Mouse (Mus musculus): ENCODE measurements around the gene Wipi1.

Gene Wipi1

GRCm38 (mm10) chr11:109611303-109612149 is at the start of gene Wipi1:
TSS of gene Wipi1 (minus strand) at chr11:109611967.
- in situ Hi-C loops (cut with MboI): no loop called here

GRCm38 (mm10) chr11:109660526-109660925 is 48.8 kb upstream of the Wipi1 start:
- in situ Hi-C loops (cut with MboI): loop anchor here (25.0 kb wide), 2 partner anchors 202 to 602 kb away; partner anchors contain the start of gene Abca6

GRCm38 (mm10) chr11:109656232-109656631 is 44.5 kb upstream of the Wipi1 start:
- in situ Hi-C loops (cut with MboI): loop anchor here (25.0 kb wide), 2 partner anchors 206 to 606 kb away; partner anchors contain the start of gene Abca6

GRCm38 (mm10) chr11:109654581-109654980 is 42.8 kb upstream of the Wipi1 start:
- in situ Hi-C loops (cut with MboI): loop anchor here (25.0 kb wide), 2 partner anchors 208 to 608 kb away; partner anchors contain the start of gene Abca6

GRCm38 (mm10) chr11:109653201-109653600 is 41.4 kb upstream of the Wipi1 start:
- in situ Hi-C loops (cut with MboI): loop anchor here (25.0 kb wide), 2 partner anchors 209 to 609 kb away; partner anchors contain the start of gene Abca6

- in situ Hi-C loops (cut with MboI): loop anchor here (25.0 kb wide), 2 partner anchors 210 to 610 kb away; partner anchors contain the start of gene Abca6
Observed at GRCm38 (mm10) chr11:109652505-109652904, 40.7 kb upstream of the Wipi1 start.

- in situ Hi-C loops (cut with MboI): loop anchor here (25.0 kb wide), 2 partner anchors 211 to 611 kb away; partner anchors contain the start of gene Abca6
Observed at GRCm38 (mm10) chr11:109651566-109652024, 39.8 kb upstream of the Wipi1 start.

GRCm38 (mm10) chr11:109650788-109651565 is 39.2 kb upstream of the Wipi1 start:
- in situ Hi-C loops (cut with MboI): loop anchor here (25.0 kb wide), 2 partner anchors 211 to 611 kb away; partner anchors contain the start of gene Abca6

GRCm38 (mm10) chr11:109649975-109650701 is 38.4 kb upstream of the Wipi1 start:
- in situ Hi-C loops (cut with MboI): loop anchor here (25.0 kb wide), 2 partner anchors 212 to 612 kb away; partner anchors contain the start of gene Abca6

- in situ Hi-C loops (cut with MboI): no loop called here
Observed at GRCm38 (mm10) chr11:109649206-109649605, 37.4 kb upstream of the Wipi1 start, which contains the start of gene Prkar1a. TSS of gene Prkar1a (plus strand) at chr11:109649405.

GRCm38 (mm10) chr11:109648510-109648909 is 36.7 kb upstream of the Wipi1 start:
- in situ Hi-C loops (cut with MboI): no loop called here

GRCm38 (mm10) chr11:109641498-109642222 is 29.9 kb upstream of the Wipi1 start:
- in situ Hi-C loops (cut with MboI): no loop called here

GRCm38 (mm10) chr11:109635871-109636395 is 24.2 kb upstream of the Wipi1 start:
- in situ Hi-C loops (cut with MboI): no loop called here

- in situ Hi-C loops (cut with MboI): no loop called here
Observed at GRCm38 (mm10) chr11:109634928-109635327, 23.2 kb upstream of the Wipi1 start.

GRCm38 (mm10) chr11:109629021-109629521 is 17.3 kb upstream of the Wipi1 start:
- in situ Hi-C loops (cut with MboI): no loop called here

GRCm38 (mm10) chr11:109628099-109628498 is 16.3 kb upstream of the Wipi1 start:
- in situ Hi-C loops (cut with MboI): no loop called here

GRCm38 (mm10) chr11:109627648-109628047 is 15.9 kb upstream of the Wipi1 start:
- in situ Hi-C loops (cut with MboI): no loop called here

GRCm38 (mm10) chr11:109623238-109623637 is 11.5 kb upstream of the Wipi1 start:
- in situ Hi-C loops (cut with MboI): no loop called here

GRCm38 (mm10) chr11:109622518-109623037 is 10.8 kb upstream of the Wipi1 start:
- in situ Hi-C loops (cut with MboI): no loop called here

GRCm38 (mm10) chr11:109621183-109621582 is 9.4 kb upstream of the Wipi1 start:
- in situ Hi-C loops (cut with MboI): no loop called here

All from mature B cell (primary cell).